Mouse (Mus musculus) stomach, embryonic 16.5 days (tissue): Measurements from ENCODE around the gene Arrdc5. TPM values are rescaled to one million over a fixed set of nuclear protein-coding genes. Genes with fewer than 3 reads are reported as not detected.

Source experiments
- polyA plus RNA-seq: library from polyadenylated mRNA; unstranded; fragments of >200 nt; fragmentation: Nextera tagmentation; extraction: Ambion mirVana; gene quantifications from 2 replicates; pipeline ENCODE4 v1.2.1, GENCODE M21; 2015

Arrdc5 gene
- polyA plus RNA-seq, 1 experiment from 2014 or later = not detected

Other genes starting within 250 kb of the Arrdc5 start
- 39.4 and 42.1 TPM in 2 replicates for gene Ubxn6, start 225.3 kb downstream of the Arrdc5 start, polyA plus RNA-seq
- 77.3 and 80.1 TPM in 2 replicates for gene Hdgfl2, start 220.7 kb downstream of the Arrdc5 start, polyA plus RNA-seq
- 0.80 and 0.90 TPM in 2 replicates for gene Plin4, start 190.5 kb downstream of the Arrdc5 start, polyA plus RNA-seq
- 0.62 and 1.2 TPM in 2 replicates for gene Plin5, start 182.7 kb downstream of the Arrdc5 start, polyA plus RNA-seq
- gene Lrg1, start 178.3 kb downstream of the Arrdc5 start, polyA plus RNA-seq = 1.3 and 1.4 TPM in 2 replicates
- gene Sema6b, start 159.9 kb downstream of the Arrdc5 start, polyA plus RNA-seq = 0.50 and 0.71 TPM in 2 replicates
- 11.9 and 14.3 TPM in 2 replicates for gene Tnfaip8l1, start 137.8 kb downstream of the Arrdc5 start, polyA plus RNA-seq
- 106 and 116 TPM in 2 replicates for gene Mydgf, start 116.4 kb downstream of the Arrdc5 start, polyA plus RNA-seq
- gene Dpp9, start 81.4 kb downstream of the Arrdc5 start, polyA plus RNA-seq = 32.6 and 37.4 TPM in 2 replicates
- gene Fem1a, start 43.5 kb downstream of the Arrdc5 start, polyA plus RNA-seq = 12.3 and 12.9 TPM in 2 replicates
- gene Ticam1, start 23.5 kb downstream of the Arrdc5 start, polyA plus RNA-seq = 7.6 and 9.6 TPM in 2 replicates
- gene Plin3, start 7.4 kb downstream of the Arrdc5 start, polyA plus RNA-seq = 103 and 123 TPM in 2 replicates
- 90.4 and 92.2 TPM in 2 replicates for gene Uhrf1, start 3.0 kb upstream of the Arrdc5 start, polyA plus RNA-seq
- gene Kdm4b, start 25.8 kb upstream of the Arrdc5 start, polyA plus RNA-seq = 23.5 and 24.2 TPM in 2 replicates
- gene Ptprs, start 176.2 kb upstream of the Arrdc5 start, polyA plus RNA-seq = 58.5 and 61.9 TPM in 2 replicates
- gene Znrf4, start 212.1 kb upstream of the Arrdc5 start, polyA plus RNA-seq = not detected in 2 replicates